Mouse (Mus musculus): ENCODE measurements around the gene Dync2li1.

DNA sequence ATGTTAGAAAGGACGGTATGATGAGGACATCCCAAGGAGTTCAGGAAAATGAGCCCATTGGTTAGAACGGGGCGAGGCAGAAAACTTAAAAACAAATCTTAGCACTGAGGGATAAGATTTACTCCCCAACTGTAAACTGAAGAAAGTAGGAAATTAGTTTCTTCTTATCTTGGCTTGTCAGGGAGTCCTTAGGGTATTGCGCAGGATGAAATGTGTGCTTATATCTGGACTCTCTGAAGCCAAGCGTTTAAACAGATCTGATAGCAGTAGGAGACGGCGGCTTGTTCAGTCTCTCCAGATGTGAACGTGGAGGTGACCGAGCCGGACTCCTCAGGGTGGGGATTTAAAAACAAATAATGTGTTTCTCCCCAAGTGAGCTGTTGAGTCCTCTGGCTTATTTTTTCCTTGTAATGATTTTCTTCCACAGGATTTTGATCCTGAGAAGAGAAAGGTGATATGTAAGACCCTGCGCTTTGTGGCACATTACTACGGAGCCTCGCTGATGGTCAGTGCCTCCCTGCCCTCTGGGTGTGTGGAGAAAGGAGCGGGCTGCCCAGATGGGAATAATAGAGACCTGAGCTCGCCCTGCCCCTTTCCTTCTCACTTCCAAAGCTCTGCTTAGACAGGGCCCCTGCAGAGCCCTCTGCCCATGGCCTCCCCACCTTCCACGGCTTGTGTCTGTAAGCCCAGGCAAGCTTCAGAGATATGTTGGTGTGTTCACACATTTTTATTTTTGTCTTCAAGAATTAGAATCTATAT is 18.2 kb downstream of the Dync2li1 start:
- TF ChIP-seq USF1 (IDR thresholded peaks at IDR 0.05; ENCODE audit: low read depth) (no peak), TCF12 (IDR thresholded peaks at IDR 0.05; ENCODE audit: insufficient read depth, poor library complexity, severe bottlenecking) (no peak)

All from myocyte (in vitro differentiated cells).